Mouse (Mus musculus): Measurements from ENCODE around the gene Mrpl53. TPM values are rescaled to one million over a fixed set of nuclear protein-coding genes. Genes with fewer than 3 reads are reported as not detected.
"Not testable (repeated sequence)": the region's sequence is repeated elsewhere in the genome, so short reads cannot be mapped to it uniquely, and the experiment has no call there.

Gene Mrpl53
- total RNA-seq, 2 experiments from 2014 or later, result 123 to 132 TPM

DNA sequence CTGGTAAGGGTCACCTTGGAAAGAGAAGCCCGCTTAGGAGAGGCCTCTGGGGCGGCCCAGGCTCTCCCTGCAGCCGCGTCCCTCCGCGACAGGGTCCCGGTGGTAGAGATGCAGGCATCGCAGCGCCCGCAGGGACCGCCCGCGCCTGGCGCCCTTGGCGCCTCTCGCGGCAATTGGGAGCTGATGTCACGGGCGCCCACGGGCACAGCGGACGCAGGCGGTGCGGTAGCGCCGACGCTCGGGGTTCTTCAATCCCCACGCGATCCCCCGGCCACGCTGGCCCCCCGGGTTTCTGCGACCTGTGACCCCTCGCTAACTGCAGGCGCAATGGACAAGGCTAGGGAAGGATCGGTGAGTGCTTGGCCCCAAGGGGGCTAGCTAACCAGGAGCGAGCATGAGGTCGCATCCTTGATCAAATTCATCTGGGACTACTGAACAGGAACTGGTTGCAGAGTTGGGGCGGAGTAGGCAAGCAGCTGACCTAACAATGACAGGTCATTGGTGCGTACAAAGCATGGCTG, 33.4 kb downstream of the Mrpl53 start:
- DNase-seq, result no peak
- intact Hi-C loops (cut with DNase I), result no loop called here

DNA sequence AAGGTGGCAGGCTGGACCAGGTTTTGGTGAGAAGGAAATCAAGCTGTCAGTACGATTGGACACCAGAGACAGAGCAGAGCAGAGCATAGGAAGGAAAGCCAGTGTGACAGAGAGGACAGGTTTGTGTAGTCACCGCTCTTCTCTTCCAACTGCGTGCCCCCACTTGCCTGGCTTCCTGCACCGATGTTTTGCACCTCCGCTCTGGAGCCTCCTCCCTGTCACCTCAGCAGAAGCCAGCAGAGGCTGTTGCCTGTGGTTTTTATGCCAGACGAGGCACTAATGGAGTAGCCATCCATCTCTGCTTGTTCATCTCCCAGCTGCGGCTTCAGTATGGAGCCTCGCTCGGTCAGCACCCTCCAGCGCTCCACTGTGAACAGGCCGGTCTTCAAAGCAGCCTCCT, 34.0 kb downstream of the Mrpl53 start:
- intact Hi-C loops (cut with DNase I), result no loop called here
- no peak for DNase-seq

DNA sequence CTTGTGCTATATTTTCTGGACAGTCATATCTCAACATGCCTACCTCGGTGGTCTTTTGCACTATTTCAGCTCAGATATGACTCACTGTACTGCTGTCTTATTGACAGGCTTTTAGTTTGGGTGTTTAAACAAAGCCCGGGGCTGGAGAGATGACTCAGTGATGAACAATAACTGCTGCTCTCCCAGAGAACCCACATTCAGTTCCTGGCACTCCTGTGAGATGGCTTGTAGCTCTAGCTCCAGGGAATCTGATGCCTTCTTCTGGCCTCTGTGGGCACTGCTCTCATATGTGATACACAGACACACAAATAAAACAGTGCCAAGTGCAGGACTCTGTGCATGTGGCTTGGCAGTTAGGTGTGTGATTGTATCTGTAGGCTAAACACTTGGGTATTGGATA, 36.4 kb downstream of the Mrpl53 start:
- intact Hi-C loops (cut with DNase I), result no loop called here
- no peak for DNase-seq

DNA sequence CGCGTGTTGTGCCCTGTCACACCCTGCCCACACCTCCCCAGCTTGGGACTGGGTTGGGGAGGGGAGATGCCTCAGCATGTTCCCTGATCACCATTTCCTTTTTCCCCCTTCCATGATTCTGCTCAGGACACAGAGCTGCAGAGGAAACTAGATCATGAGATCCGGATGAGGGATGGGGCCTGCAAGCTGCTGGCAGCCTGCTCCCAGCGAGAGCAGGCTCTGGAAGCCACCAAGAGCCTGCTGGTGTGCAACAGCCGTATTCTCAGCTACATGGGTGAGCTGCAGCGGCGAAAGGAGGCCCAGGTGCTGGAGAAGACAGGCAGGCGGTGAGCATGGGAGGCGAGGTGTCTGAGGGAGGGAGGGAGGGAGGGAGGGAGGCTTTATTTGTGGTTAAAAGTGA, 37.0 kb downstream of the Mrpl53 start:
- DNase-seq, result no peak
- intact Hi-C loops (cut with DNase I), result no loop called here

DNA sequence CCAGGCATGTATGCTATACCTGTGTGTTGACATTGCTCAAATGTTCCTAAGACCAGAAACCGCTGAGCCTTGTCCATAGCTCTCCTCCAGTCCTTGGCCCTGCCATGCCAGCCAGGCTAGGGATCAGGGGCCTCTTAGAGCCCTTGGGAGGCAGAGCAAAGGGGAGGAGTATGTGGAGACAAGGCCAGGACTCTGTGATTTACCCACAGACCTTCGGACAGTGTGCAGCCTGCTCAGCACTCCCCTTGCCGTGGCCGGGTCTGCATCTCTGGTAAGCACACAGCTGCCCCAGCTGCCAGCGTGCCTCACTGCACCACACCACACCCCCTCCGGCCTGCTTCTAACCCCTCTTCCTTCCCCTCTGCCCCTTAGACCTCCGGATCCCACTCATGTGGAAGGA, 38.4 kb downstream of the Mrpl53 start:
- intact Hi-C loops (cut with DNase I), result no loop called here
- DNase-seq, result no peak

DNA sequence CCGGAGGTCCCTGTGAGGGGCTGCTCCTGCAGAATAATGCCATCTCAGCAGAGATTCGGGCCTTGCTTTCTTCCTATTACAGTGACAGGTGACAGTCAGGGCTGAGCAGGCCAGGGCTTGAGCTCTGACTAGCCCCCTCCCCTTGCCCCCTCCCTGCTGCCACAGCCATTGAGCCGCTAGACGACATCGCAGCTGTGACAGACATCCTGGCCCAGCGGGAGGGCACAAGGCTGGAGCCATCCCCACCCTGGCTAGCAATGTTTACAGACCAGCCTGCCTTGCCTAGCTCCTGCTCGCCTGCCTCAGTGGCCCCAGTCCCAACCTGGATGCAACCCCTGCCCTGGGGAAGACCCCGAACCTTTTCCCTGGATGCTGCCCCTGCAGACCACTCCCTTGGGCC, 42.9 kb downstream of the Mrpl53 start:
- DNase-seq, result no peak
- intact Hi-C loops (cut with DNase I), result no loop called here

DNA sequence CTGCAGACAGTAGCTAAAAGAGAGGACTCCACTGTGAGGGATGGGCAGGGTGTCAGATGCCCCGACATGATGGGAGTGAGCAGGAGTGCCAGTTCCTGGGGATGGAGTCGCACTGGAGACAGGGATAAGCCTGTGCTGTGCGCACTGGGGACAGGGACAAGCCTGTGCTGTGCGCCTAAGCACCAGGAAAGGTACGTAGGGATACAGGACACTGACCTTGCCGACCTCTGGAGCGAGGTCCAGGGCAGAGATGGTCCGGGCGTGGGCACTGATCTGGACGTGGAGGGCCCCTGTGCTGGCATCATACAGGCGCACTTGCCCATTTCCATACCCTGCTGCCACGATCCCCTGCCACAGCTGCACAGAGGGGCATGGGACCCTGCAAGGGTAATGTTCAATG, 44.2 kb downstream of the Mrpl53 start:
- no peak for DNase-seq
- intact Hi-C loops (cut with DNase I), result no loop called here

DNA sequence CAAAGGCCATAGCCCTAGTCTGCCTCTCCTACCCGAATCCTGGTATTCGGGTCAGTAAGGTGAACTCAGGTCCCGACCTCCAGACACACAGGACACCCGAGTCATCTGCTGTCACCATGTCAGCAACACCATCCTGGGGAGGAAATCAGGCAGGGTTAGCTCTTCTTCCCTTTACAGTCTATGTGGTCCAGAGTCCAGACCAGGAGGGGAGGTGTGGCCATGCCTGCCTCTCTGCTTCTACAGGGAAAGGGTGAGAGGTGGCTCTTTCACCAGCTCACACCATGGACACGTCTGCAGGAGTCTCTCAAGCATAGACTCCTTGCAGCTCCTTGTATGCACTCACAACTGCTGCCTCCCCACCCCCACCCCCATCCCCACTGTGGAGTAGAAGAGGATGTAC, 44.6 kb downstream of the Mrpl53 start:
- DNase-seq, result no peak
- intact Hi-C loops (cut with DNase I), result no loop called here

DNA sequence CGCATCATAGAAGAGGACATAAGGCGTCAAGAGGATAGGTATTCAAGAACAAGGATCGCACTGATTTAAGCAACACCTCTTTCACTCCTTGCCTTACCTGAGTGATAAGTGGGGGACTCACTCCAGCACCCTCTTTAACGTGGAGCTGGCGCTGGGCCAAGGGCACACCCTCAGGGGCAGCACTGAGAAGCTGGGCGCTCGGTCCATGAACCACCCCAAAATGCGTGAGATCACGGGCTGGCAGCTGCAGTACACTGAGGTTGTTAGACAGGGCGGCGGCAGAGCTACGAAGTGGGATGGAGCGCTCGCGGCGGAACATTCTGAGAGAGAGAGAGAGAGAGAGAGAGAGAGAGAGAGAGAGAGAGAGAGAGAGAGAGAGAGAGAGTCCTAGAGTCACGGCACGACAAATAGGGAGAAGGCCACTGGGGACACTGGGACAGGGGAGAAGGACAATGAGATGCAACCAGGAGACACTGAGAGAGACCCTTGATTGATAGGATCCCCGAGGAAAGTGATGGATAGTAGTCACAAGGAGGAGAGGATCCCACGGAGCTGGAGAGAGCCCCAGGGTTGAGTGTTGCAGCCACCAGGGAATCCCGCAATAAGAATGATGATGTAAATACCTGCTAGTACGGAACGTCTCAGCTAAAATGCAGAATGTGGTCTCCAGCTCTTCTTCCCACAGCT, 46.9 kb downstream of the Mrpl53 start:
- DNase-seq, result peak in 1 of 2 experiments; percentile 11

DNA sequence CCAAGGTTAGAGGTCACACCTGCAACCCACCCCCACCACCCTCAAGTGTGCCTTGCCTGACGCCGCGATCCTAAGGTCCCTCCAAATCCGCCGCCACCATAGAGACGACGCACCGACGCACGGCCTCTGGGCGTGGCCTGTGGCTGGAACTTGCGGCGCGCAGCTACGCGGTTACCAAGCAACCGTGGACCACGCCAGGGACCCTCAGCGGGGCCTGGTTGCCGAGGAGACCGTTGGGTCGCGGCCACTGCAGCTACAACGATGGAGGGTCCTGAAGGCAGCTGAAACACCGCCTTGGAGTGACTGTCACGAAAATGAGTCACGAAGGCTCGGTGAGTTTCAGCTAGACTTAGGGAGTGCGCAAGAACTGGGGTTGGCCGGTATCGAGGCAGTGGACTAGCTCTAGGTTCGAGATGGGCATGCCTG, 47.4 kb downstream of the Mrpl53 start, which contains the start of the genes Wdr54 and 1700003E16Rik:
TSS of gene Wdr54 (minus strand) at position 139 of the 426 bp plus-strand sequence.
TSS of gene 1700003E16Rik (plus strand) at position 146 of the 426 bp plus-strand sequence.
- peak; percentile 51 to 63 for DNase-seq
- intact Hi-C loops (cut with DNase I), result no loop called here

More for the DNA sequence above, 46.9 kb downstream of the Mrpl53 start:
- intact Hi-C loops (cut with DNase I), result no loop called here

DNA sequence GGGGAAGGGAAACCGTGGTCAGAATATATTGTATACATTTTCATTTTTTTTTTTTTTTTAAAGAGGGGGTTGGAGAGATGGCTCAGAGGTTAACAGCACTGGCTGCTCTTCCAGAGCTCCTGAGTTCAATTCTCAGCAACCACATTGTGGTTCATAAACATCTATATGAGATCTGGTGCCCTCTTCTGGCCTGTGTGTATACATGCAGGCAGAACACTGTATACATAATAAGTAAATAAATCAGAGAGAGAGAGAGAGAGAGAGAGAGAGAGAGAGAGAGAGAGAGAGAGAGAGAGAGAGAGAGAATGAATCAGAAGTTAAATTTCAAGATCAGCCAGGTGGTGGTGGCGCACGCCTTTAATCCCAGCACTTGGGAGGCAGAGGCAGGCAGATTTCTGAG, 50.6 kb downstream of the Mrpl53 start:
- peak in 1 of 2 experiments; percentile 16 for DNase-seq
- intact Hi-C loops (cut with DNase I), result not testable (repeated sequence)

Small RNA genes lying within 50 kb of the gene (microRNA-seq; reads per million reads assigned to microRNA genes)
- gene Mir3470a (ENCODE audit: borderline number of aligned reads in 2 of 2), result 0 reads per million in 2 experiments

Other genes starting within 250 kb of the Mrpl53 start
- under 1 TPM; 0.22 TPM for gene Sema4f, start 169.3 kb upstream of the Mrpl53 start, total RNA-seq (2021)
- gene M1ap, start 162.1 kb upstream of the Mrpl53 start, total RNA-seq (2021), result not detected
- gene Dok1, start 75.6 kb upstream of the Mrpl53 start, total RNA-seq (2021), result 1 to 10 TPM; 2.8 to 4.3 TPM
- gene Loxl3, start 74.9 kb upstream of the Mrpl53 start, total RNA-seq (2021), result 1 to 10 TPM; 2.9 to 3.1 TPM
- gene Aup1, start 54.5 kb upstream of the Mrpl53 start, total RNA-seq (2021), result 10 to 100 TPM; 78.1 to 82.2 TPM
- gene Htra2, start 53.8 kb upstream of the Mrpl53 start, total RNA-seq (2021), result 10 to 100 TPM; 34.2 to 35.4 TPM
- under 1 TPM; 0.65 to 0.89 TPM for gene Dqx1, start 51.2 kb upstream of the Mrpl53 start, total RNA-seq (2021)
- not detected for gene Tlx2, start 38.7 kb upstream of the Mrpl53 start, total RNA-seq (2021)
- 10 to 100 TPM in 1 of 2 experiments, 1 to 10 TPM in 1; 8.6 to 10.1 TPM for gene Pcgf1, start 31.2 kb upstream of the Mrpl53 start, total RNA-seq (2021)
- gene Lbx2, start 22.7 kb upstream of the Mrpl53 start, total RNA-seq (2021), result 1 to 10 TPM in 1 of 2 experiments, under 1 TPM in 1; 0.68 to 1.1 TPM
- 1 to 10 TPM; 1.4 to 1.5 TPM for gene Ccdc142, start 7.4 kb upstream of the Mrpl53 start, total RNA-seq (2021)
- gene Gm42688, start 7.4 kb upstream of the Mrpl53 start, total RNA-seq (2021), result 1 to 10 TPM; 1.1 to 1.4 TPM
- gene Mogs, start 6.5 kb downstream of the Mrpl53 start, total RNA-seq (2021), result 1 to 10 TPM; 8.2 to 8.8 TPM
- 10 to 100 TPM; 71.0 to 71.7 TPM for gene Wbp1, start 12.5 kb downstream of the Mrpl53 start, total RNA-seq (2021)
- gene Ino80b, start 16.4 kb downstream of the Mrpl53 start, total RNA-seq (2021), result 10 to 100 TPM; 14.5 to 16.0 TPM
- gene Rtkn, start 26.4 kb downstream of the Mrpl53 start, total RNA-seq (2021), result 1 to 10 TPM; 4.6 to 5.5 TPM
- gene Wdr54, start 47.4 kb downstream of the Mrpl53 start, total RNA-seq (2021), result 1 to 10 TPM; 1.4 to 1.5 TPM
- under 1 TPM; 0.16 to 0.39 TPM for gene 1700003E16Rik, start 47.4 kb downstream of the Mrpl53 start, total RNA-seq (2021)
- gene Dctn1, start 56.9 kb downstream of the Mrpl53 start, total RNA-seq (2021), result 100 to 1,000 TPM; 137 to 139 TPM
- not detected for gene Slc4a5, start 110.8 kb downstream of the Mrpl53 start, total RNA-seq (2021)
- 1 to 10 TPM; 2.2 to 3.0 TPM for gene Mthfd2, start 216.9 kb downstream of the Mrpl53 start, total RNA-seq (2021)
- 10 to 100 TPM; 22.9 to 24.9 TPM for gene Mob1a, start 217.0 kb downstream of the Mrpl53 start, total RNA-seq (2021)
- gene Bola3, start 240.1 kb downstream of the Mrpl53 start, total RNA-seq (2021), result 100 to 1,000 TPM; 329 to 387 TPM